21 mouse cellular contexts compared by ENCODE assay signal in the genomic region with DNA sequence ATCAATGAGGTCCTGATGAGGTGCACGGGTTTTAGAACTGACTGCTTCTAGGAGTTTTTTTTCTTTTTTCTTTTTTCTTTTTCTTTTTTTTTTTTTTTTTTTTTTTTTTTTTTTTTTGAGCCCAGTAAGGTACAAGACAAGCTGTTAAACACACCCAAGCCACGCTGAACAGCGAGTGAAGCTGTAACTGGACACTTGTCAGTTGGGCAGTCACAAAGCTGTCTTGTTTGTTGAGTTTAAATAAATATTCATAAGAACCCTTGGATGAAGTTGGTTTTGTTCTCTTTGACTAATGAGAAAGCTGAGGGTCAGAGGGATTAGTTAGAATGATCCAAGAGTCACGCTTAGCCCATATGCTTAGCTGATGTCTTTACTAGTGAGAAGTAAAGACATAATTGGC. TPM values are rescaled to one million over a fixed set of nuclear protein-coding genes. Genes with fewer than 3 reads are reported as not detected.
DNase-seq lines count a peak whose midpoint lies in the region; ATAC-seq and TF ChIP-seq lines count a peak whose summit lies in the region.
"Had no signal": no experiment of that assay in that cellular context is flagged by ENCODE, and none has a peak within 500 bp of the region (broad histone marks: within the 10 kb centered on the region; RNA-seq: fewer than 3 reads in every experiment).

No protein-coding gene starts in this region.

- no peak overlapping the region for H3K4me3 ChIP-seq in lung, embryonic 14.5 days (ENCODE audit: low read depth, low read length)
- no peak overlapping the region for H3K4me3 ChIP-seq in midbrain, embryonic 14.5 days (replicated peaks; ENCODE audit: low read depth, low read length)
- no peak overlapping the region for H3K4me3 ChIP-seq in midbrain, postnatal 0 days (ENCODE audit: low read depth, low read length)
- H3K4me3 ChIP-seq: embryonic facial prominence, embryonic 13.5 days; heart, embryonic 10.5 days; hindbrain, embryonic 12.5 days had no signal

- H3K27ac ChIP-seq in lung, embryonic 14.5 days (ENCODE audit: low read depth) = no peak overlapping the region
- no peak overlapping the region for H3K27ac ChIP-seq in midbrain, embryonic 14.5 days (replicated peaks; ENCODE audit: low read depth, low read length)
- no peak overlapping the region for H3K27ac ChIP-seq in midbrain, postnatal 0 days (ENCODE audit: low read depth, low read length)
- H3K27ac ChIP-seq: embryonic facial prominence, embryonic 13.5 days; heart, embryonic 10.5 days; hindbrain, embryonic 12.5 days; hindbrain, postnatal 0 days had no signal

- H3K9me3 ChIP-seq in lung, embryonic 14.5 days (ENCODE audit: low read depth, low read length) = no peaks in the 10 kb centered on the region
- no peaks in the 10 kb centered on the region for H3K9me3 ChIP-seq in midbrain, embryonic 14.5 days (ENCODE audit: control insufficient read depth, low read length)
- H3K9me3 ChIP-seq in midbrain, postnatal 0 days (ENCODE audit: low read length) = no peaks in the 10 kb centered on the region
- H3K9me3 ChIP-seq: embryonic facial prominence, embryonic 13.5 days; heart, embryonic 10.5 days had no signal

- H3K4me2 ChIP-seq in lung, embryonic 14.5 days = no peak overlapping the region
- no peak overlapping the region for H3K4me2 ChIP-seq in midbrain, embryonic 14.5 days (ENCODE audit: low read length)
- H3K4me2 ChIP-seq in midbrain, postnatal 0 days (ENCODE audit: low read depth, low read length, poor library complexity, severe bottlenecking) = no peak overlapping the region
- H3K4me2 ChIP-seq: embryonic facial prominence, embryonic 13.5 days; hindbrain, embryonic 12.5 days had no signal

- intact Hi-C loops in left cerebral cortex, postnatal 25 days (cut with DNase I) = no loop called here

- H3K36me3 ChIP-seq in lung, embryonic 14.5 days (ENCODE audit: insufficient read depth) = no peaks in the 10 kb centered on the region
- H3K36me3 ChIP-seq in midbrain, embryonic 14.5 days (ENCODE audit: control insufficient read depth, insufficient read depth, low read length) = no peaks in the 10 kb centered on the region
- H3K36me3 ChIP-seq in midbrain, postnatal 0 days (ENCODE audit: insufficient read depth, low read length) = no peaks in the 10 kb centered on the region
- H3K36me3 ChIP-seq: hindbrain, embryonic 12.5 days had no signal

- no peak for TF ChIP-seq CTCF in lung, embryonic 14.5 days (IDR thresholded peaks at IDR 0.05; ENCODE audit: low read depth)
- TF ChIP-seq CTCF in midbrain, postnatal 0 days (IDR thresholded peaks at IDR 0.05) = no peak

- DNase-seq in embryo, embryonic 11 days = peak; percentile 12
- DNase-seq in embryo, embryonic 10 days (ENCODE audit: low spot score) = no peak
- DNase-seq in lung, embryonic 14.5 days = peak; percentile 12
- no peak for DNase-seq in lung, postnatal 14 days
- no peak for DNase-seq in midbrain, embryonic 14.5 days
- DNase-seq in midbrain, postnatal 0 days (ENCODE audit: low spot score) = no peak
- no peak for DNase-seq in left cerebral cortex, postnatal 25 days (ENCODE audit: low spot score in 2 of 2)
- DNase-seq: adrenal gland, postnatal 10 days; cerebellum, adult 18-20 months; cerebellum, adult 9-11 months; cerebellum, postnatal 36 days; gastrocnemius, postnatal 10 days; heart, adult 18-20 months; heart, postnatal 10 days; heart, postnatal 4 days had no signal

- no peak for ATAC-seq in lung, embryonic 14.5 days (ENCODE audit: insufficient read depth)
- 0 out of 2 replicates have a peak, but pooled peaks have one; percentile 46 for ATAC-seq in midbrain, embryonic 14.5 days (ENCODE audit: low FRiP score, low TSS enrichment)
- no peak for ATAC-seq in midbrain, postnatal 0 days (ENCODE audit: low FRiP score)
- ATAC-seq: forebrain, embryonic 14.5 days; hindbrain, postnatal 0 days had no signal

- 55% methylated on average over 4 of the region's 4 CpGs for WGBS in lung, embryonic 14.5 days
- WGBS in midbrain, embryonic 14.5 days = 15% methylated on average over 4 of the region's 4 CpGs
- 28% methylated on average over 4 of the region's 4 CpGs for WGBS in midbrain, postnatal 0 days

- no peaks in the 10 kb centered on the region for H3K27me3 ChIP-seq in lung, embryonic 14.5 days (ENCODE audit: insufficient read depth, low read length)
- H3K27me3 ChIP-seq in midbrain, embryonic 14.5 days (ENCODE audit: control insufficient read depth, insufficient read depth, low read length) = no peaks in the 10 kb centered on the region
- H3K27me3 ChIP-seq in midbrain, postnatal 0 days (ENCODE audit: insufficient read depth, low read length) = no peaks in the 10 kb centered on the region
- H3K27me3 ChIP-seq: embryonic facial prominence, embryonic 13.5 days; hindbrain, embryonic 12.5 days had no signal

- H3K4me1 ChIP-seq in lung, embryonic 14.5 days (ENCODE audit: insufficient read depth) = no peaks in the 10 kb centered on the region
- no peaks in the 10 kb centered on the region for H3K4me1 ChIP-seq in midbrain, embryonic 14.5 days (ENCODE audit: control insufficient read depth, insufficient read depth, low read length)
- H3K4me1 ChIP-seq in midbrain, postnatal 0 days (ENCODE audit: insufficient read depth, low read length) = no peaks in the 10 kb centered on the region
- H3K4me1 ChIP-seq: embryonic facial prominence, embryonic 13.5 days; heart, embryonic 10.5 days; hindbrain, embryonic 12.5 days had no signal

- no peak overlapping the region for H3K9ac ChIP-seq in lung, embryonic 14.5 days
- no peak overlapping the region for H3K9ac ChIP-seq in midbrain, embryonic 14.5 days (replicated peaks; ENCODE audit: low read length)
- no peak overlapping the region for H3K9ac ChIP-seq in midbrain, postnatal 0 days (replicated peaks; ENCODE audit: low read length, poor library complexity, severe bottlenecking)
- H3K9ac ChIP-seq: embryonic facial prominence, embryonic 13.5 days; hindbrain, embryonic 12.5 days had no signal

RNA-seq across cellular contexts. Expression of gene Hapln1, which starts 55.5 kb away (rescaled TPM):
- 28.7 and 29.1 TPM in 2 replicates for polyA plus RNA-seq in lung, embryonic 14.5 days (2014; fragmentation: Nextera tagmentation; extraction: Ambion mirVana)
- polyA plus RNA-seq in midbrain, embryonic 14.5 days (2014; fragmentation: Nextera tagmentation; extraction: Ambion mirVana) = 0.24 and 0.29 TPM in 2 replicates
- 1.2 and 2.3 TPM in 2 replicates for total RNA-seq in midbrain, postnatal 0 days (2014; rRNA removed)
- polyA plus RNA-seq in midbrain, postnatal 0 days (2015; fragmentation: Nextera tagmentation; extraction: Ambion mirVana) = 1.1 and 1.6 TPM in 2 replicates
- 10 to 100 TPM; 30.4 to 38.9 TPM for total RNA-seq in left cerebral cortex, postnatal 25 days (2021)
- total RNA-seq: MEL had no signal

Comparison
In these comparisons a context has a peak if more than half of its experiments do, and no peak if none do; other contexts are left out.
1. DNase-seq: peak in embryo, embryonic 11 days (single experiment) and lung, embryonic 14.5 days (single experiment); none in embryo, embryonic 10 days (single experiment), lung, postnatal 14 days (single experiment), midbrain, embryonic 14.5 days (single experiment), midbrain, postnatal 0 days (single experiment) and left cerebral cortex, postnatal 25 days (0 of 2).
2. RNA of gene Hapln1, which starts 55.5 kb away (polyA plus RNA-seq): 28.7 to 29.1 TPM in lung, embryonic 14.5 days; 1.1 to 1.6 TPM in midbrain, postnatal 0 days and 0.24 to 0.29 TPM in midbrain, embryonic 14.5 days; every median in the first group is over 10 times any median in the second.